Mouse (Mus musculus): ENCODE data around the gene Rinl.

GRCm38 (mm10) chr7:28821261-28821831, 32.6 kb downstream of the Rinl start:
- TF ChIP-seq CHD2 (IDR thresholded peaks at IDR 0.05; ENCODE audit: low read depth, low read length) (no peak), HCFC1 (IDR thresholded peaks at IDR 0.05; ENCODE audit: borderline replicate concordance, insufficient read depth, low read length) (no peak), ZNF384 (IDR thresholded peaks at IDR 0.05; ENCODE audit: low read depth, low read length) (no peak)
